Mouse (Mus musculus) hindbrain, embryonic 11.5 days (tissue): ENCODE results near the gene Myo3b. TPM values are rescaled to one million over a fixed set of nuclear protein-coding genes. Genes with fewer than 3 reads are reported as not detected.

ENCODE experiments used
- polyA plus RNA-seq: library from polyadenylated mRNA; unstranded; fragments of >200 nt; fragmentation: Nextera tagmentation; extraction: Ambion mirVana; gene quantifications from 2 replicates; pipeline ENCODE4 v1.2.1, GENCODE M21; 2014

Gene Myo3b
- polyA plus RNA-seq, 1 experiment from 2014 or later, result 0.09 TPM

Other genes with a start within 250 kb of the Myo3b start
- 4.2 and 5.8 TPM in 2 replicates for gene Ccdc173, start 249.6 kb upstream of the Myo3b start, polyA plus RNA-seq
- 41.5 and 45.1 TPM in 2 replicates for gene Phospho2, start 249.5 kb upstream of the Myo3b start, polyA plus RNA-seq
- 29.1 and 39.0 TPM in 2 replicates for gene Klhl23, start 217.2 kb upstream of the Myo3b start, polyA plus RNA-seq
- 408 and 410 TPM in 2 replicates for gene Ssb, start 177.6 kb upstream of the Myo3b start, polyA plus RNA-seq
- gene Mettl5, start 153.5 kb upstream of the Myo3b start, polyA plus RNA-seq, result 41.6 and 41.7 TPM in 2 replicates
- 16.9 and 18.2 TPM in 2 replicates for gene Ubr3, start 141.9 kb upstream of the Myo3b start, polyA plus RNA-seq